Mouse (Mus musculus) forebrain, embryonic 11.5 days (tissue): ENCODE results near the gene Zbtb43. TPM values are rescaled to one million over a fixed set of nuclear protein-coding genes. Genes with fewer than 3 reads are reported as not detected.

Experiments used
- ATAC-seq: fragments of 200-750 bp; cut with Nextera tagmentation; replicated peaks from 2 replicates; pipeline ENCODE4 v1.8.0; 2017; ENCODE audit warnings: moderate TSS enrichment; ENCODE audit not compliant: low FRiP score
- DNase-seq: peaks from one replicate; pipeline ENCODE4 v3.0.0-alpha.2; 2017; ENCODE audit warnings: low spot score
- H3K27ac ChIP-seq: fragments of 300-500 bp; sonication (generic); 2 replicates; pipeline ENCODE4 v1.5.1; 2014; ENCODE audit warnings: low read depth, low read length
- H3K27me3 ChIP-seq: fragments of 300-500 bp; sonication (generic); 2 replicates; pipeline ENCODE4 v1.6.1; 2014; ENCODE audit warnings: mild to moderate bottlenecking, low read length, mixed read lengths; ENCODE audit not compliant: control insufficient read depth, insufficient read depth
- H3K36me3 ChIP-seq: fragments of 300-500 bp; sonication (generic); 2 replicates; pipeline ENCODE4 v1.6.1; 2014; ENCODE audit warnings: mild to moderate bottlenecking, low read length, moderate library complexity, mixed read lengths; ENCODE audit not compliant: control insufficient read depth, insufficient read depth
- H3K4me1 ChIP-seq: fragments of 300-500 bp; sonication (generic); replicated peaks from 2 replicates; pipeline ENCODE4 v1.6.1; 2014; ENCODE audit warnings: low read length, mixed read lengths; ENCODE audit not compliant: control insufficient read depth, insufficient read depth
- H3K4me2 ChIP-seq: fragments of 300-500 bp; sonication (generic); 2 replicates; pipeline ENCODE4 v1.6.1; 2014; ENCODE audit warnings: low read depth, mild to moderate bottlenecking, low read length, moderate library complexity, mixed read lengths; ENCODE audit not compliant: severe bottlenecking
- H3K4me3 ChIP-seq: fragments of 300-500 bp; sonication (generic); 2 replicates; pipeline ENCODE4 v1.5.1; 2014; ENCODE audit warnings: low read depth, low read length
- H3K9ac ChIP-seq: fragments of 300-500 bp; sonication (generic); 2 replicates; pipeline ENCODE4 v1.6.1; 2014; ENCODE audit warnings: low read length
- H3K9me3 ChIP-seq: fragments of 300-500 bp; sonication (generic); 2 replicates; pipeline ENCODE4 v1.6.1; 2016; ENCODE audit warnings: low read length, mixed read lengths; ENCODE audit not compliant: control insufficient read depth
- WGBS: fragments of 180-500 bp; shearing (Covaris S2); extraction: QIAGEN DNeasy Blood & Tissue Kit; methylation state at CpG from one replicate; pipeline ENCODE4 v1.1.7; 2014; 5-methylcytosine and 5-hydroxymethylcytosine counted together
- polyA plus RNA-seq: library from polyadenylated mRNA; unstranded; fragments of >200 nt; fragmentation: Nextera tagmentation; extraction: Ambion mirVana; gene quantifications from 2 replicates; pipeline ENCODE4 v1.2.1, GENCODE M21; 2014

The Zbtb43 gene
- polyA plus RNA-seq, 1 experiment from 2014 or later = 23.7 TPM

GRCm38 (mm10) chr2:33461066-33461465 is 7.3 kb downstream of the Zbtb43 start:
- no peak overlapping the region for H3K4me3 ChIP-seq
- no peak overlapping the region for H3K9ac ChIP-seq
- 78% methylated on average over 1 of the region's 1 CpGs for WGBS
- DNase-seq = no peak
- ATAC-seq = no peak
- H3K27ac ChIP-seq = no peak overlapping the region
- no peaks in the 10 kb centered on the region for H3K36me3 ChIP-seq
- H3K4me2 ChIP-seq = no peak overlapping the region
- H3K4me1 ChIP-seq = 0 out of 2 replicates have a peak, but pooled peaks cover 2% of the 10 kb centered on the region
- no peaks in the 10 kb centered on the region for H3K9me3 ChIP-seq
- H3K27me3 ChIP-seq = no peaks in the 10 kb centered on the region

GRCm38 (mm10) chr2:33459660-33460059 is 8.7 kb downstream of the Zbtb43 start:
- Histone ChIP-seq H3K36me3 (no peaks in the 10 kb centered on the region), H3K9me3 (no peaks in the 10 kb centered on the region), H3K9ac (no peak overlapping the region), H3K4me3 (no peak overlapping the region), H3K27ac (no peak overlapping the region), H3K4me1 (no peaks in the 10 kb centered on the region), H3K4me2 (no peak overlapping the region), H3K27me3 (no peaks in the 10 kb centered on the region)
- DNase-seq (no peak), ATAC-seq (no peak)
- 83% methylated on average over 4 of the region's 4 CpGs for WGBS

GRCm38 (mm10) chr2:33456696-33457095 is 11.7 kb downstream of the Zbtb43 start:
- Histone ChIP-seq H3K27me3 (no peaks in the 10 kb centered on the region), H3K4me3 (no peak overlapping the region), H3K27ac (no peak overlapping the region), H3K4me2 (no peak overlapping the region), H3K9me3 (no peaks in the 10 kb centered on the region), H3K9ac (no peak overlapping the region), H3K36me3 (no peaks in the 10 kb centered on the region; the same call in none of the 2 replicates), H3K4me1 (no peaks in the 10 kb centered on the region)
- ATAC-seq (no peak), DNase-seq (no peak)
- 96% methylated on average over 3 of the region's 3 CpGs for WGBS

- H3K36me3 ChIP-seq = no peaks in the 10 kb centered on the region; the same call in none of the 2 replicates
- 91% methylated on average over 5 of the region's 5 CpGs for WGBS
- ATAC-seq (no peak), DNase-seq (no peak)
- H3K4me3 ChIP-seq = no peak overlapping the region
- no peaks in the 10 kb centered on the region for H3K9me3 ChIP-seq
- H3K4me1 ChIP-seq = no peaks in the 10 kb centered on the region
- H3K27me3 ChIP-seq = no peaks in the 10 kb centered on the region
- H3K9ac ChIP-seq = no peak overlapping the region
- H3K27ac ChIP-seq = no peak overlapping the region
- H3K4me2 ChIP-seq = no peak overlapping the region
Measured at GRCm38 (mm10) chr2:33456242-33456641, 12.1 kb downstream of the Zbtb43 start.

GRCm38 (mm10) chr2:33455350-33455749 is 13.0 kb downstream of the Zbtb43 start:
- no peak overlapping the region for H3K27ac ChIP-seq
- no peaks in the 10 kb centered on the region for H3K9me3 ChIP-seq
- no peaks in the 10 kb centered on the region for H3K4me1 ChIP-seq
- no peak overlapping the region for H3K9ac ChIP-seq
- H3K36me3 ChIP-seq = no peaks in the 10 kb centered on the region; the same call in none of the 2 replicates
- no peak overlapping the region for H3K4me3 ChIP-seq
- no peak overlapping the region for H3K4me2 ChIP-seq
- ATAC-seq = no peak
- H3K27me3 ChIP-seq = no peaks in the 10 kb centered on the region
- no peak for DNase-seq
- 77% methylated on average over 3 of the region's 3 CpGs for WGBS

GRCm38 (mm10) chr2:33454816-33455215 is 13.5 kb downstream of the Zbtb43 start:
- H3K27me3 ChIP-seq = no peaks in the 10 kb centered on the region
- H3K4me3 ChIP-seq = no peak overlapping the region
- H3K27ac ChIP-seq = no peak overlapping the region
- H3K9me3 ChIP-seq = no peaks in the 10 kb centered on the region
- ATAC-seq (no peak), DNase-seq (no peak)
- H3K4me2 ChIP-seq = no peak overlapping the region
- H3K36me3 ChIP-seq = no peaks in the 10 kb centered on the region; the same call in none of the 2 replicates
- no peaks in the 10 kb centered on the region for H3K4me1 ChIP-seq
- no peak overlapping the region for H3K9ac ChIP-seq
- 89% methylated on average over 8 of the region's 8 CpGs for WGBS

GRCm38 (mm10) chr2:33453476-33453875 is 14.9 kb downstream of the Zbtb43 start:
- Histone ChIP-seq H3K27ac (no peak overlapping the region), H3K4me3 (no peak overlapping the region), H3K9ac (no peak overlapping the region), H3K4me1 (no peaks in the 10 kb centered on the region), H3K4me2 (no peak overlapping the region), H3K36me3 (no peaks in the 10 kb centered on the region; the same call in none of the 2 replicates), H3K9me3 (no peaks in the 10 kb centered on the region), H3K27me3 (no peaks in the 10 kb centered on the region)
- DNase-seq (no peak), ATAC-seq (no peak)
- WGBS = 87% methylated on average over 3 of the region's 3 CpGs

GRCm38 (mm10) chr2:33452721-33453120 is 15.6 kb downstream of the Zbtb43 start:
- no peak overlapping the region for H3K4me3 ChIP-seq
- H3K36me3 ChIP-seq = no peaks in the 10 kb centered on the region; the same call in none of the 2 replicates
- DNase-seq (no peak), ATAC-seq (no peak)
- no peaks in the 10 kb centered on the region for H3K4me1 ChIP-seq
- no peaks in the 10 kb centered on the region for H3K27me3 ChIP-seq
- no peak overlapping the region for H3K9ac ChIP-seq
- no peaks in the 10 kb centered on the region for H3K9me3 ChIP-seq
- 89% methylated on average over 5 of the region's 5 CpGs for WGBS
- H3K4me2 ChIP-seq = no peak overlapping the region
- no peak overlapping the region for H3K27ac ChIP-seq

GRCm38 (mm10) chr2:33452140-33452539 is 16.2 kb downstream of the Zbtb43 start:
- Histone ChIP-seq H3K4me1 (no peaks in the 10 kb centered on the region), H3K9me3 (no peaks in the 10 kb centered on the region), H3K4me3 (no peak overlapping the region), H3K36me3 (no peaks in the 10 kb centered on the region; the same call in none of the 2 replicates), H3K27ac (no peak overlapping the region), H3K27me3 (no peaks in the 10 kb centered on the region), H3K4me2 (no peak overlapping the region), H3K9ac (no peak overlapping the region)
- DNase-seq (no peak), ATAC-seq (no peak)
- WGBS = 60% methylated on average over 4 of the region's 4 CpGs
